Comparison of ENCODE assay signal across 8 mouse cellular contexts in the genomic region with DNA sequence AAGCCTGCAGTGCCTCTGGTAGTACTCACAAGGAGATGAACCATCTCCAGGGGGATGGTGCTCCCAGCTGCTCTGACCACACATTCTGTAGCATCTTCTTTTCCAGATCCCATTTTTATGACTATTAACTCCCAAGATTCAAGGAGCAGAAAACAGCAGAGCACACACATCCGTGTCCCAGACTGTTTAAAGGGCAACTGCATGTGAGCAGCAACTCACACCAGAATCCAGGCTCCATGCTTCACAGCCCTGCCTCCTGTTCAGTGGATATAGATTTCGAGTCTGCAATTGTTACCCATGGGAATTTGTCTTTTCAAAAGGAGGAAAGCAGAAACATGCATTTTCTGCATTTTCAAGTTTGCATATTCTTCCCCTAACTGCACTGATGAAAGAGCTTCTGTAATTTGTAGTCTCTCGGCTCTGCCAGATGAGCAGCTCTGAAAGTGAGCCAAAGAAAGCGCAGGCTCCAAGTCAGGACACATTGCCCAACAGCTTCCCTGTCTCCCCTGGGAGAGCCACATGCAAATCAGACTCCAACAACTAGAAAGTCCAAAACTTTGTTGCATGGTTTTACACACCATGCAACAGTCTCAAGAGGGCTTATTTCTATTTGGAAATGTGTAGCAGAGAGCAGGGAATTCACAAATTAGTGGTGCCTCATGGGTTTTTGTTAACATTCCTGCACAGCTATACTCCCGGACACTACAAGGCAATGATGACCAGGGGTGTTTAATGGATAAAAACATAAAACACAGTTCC.
DNase-seq lines count a peak whose midpoint lies in the region; ATAC-seq and TF ChIP-seq lines count a peak whose summit lies in the region.

No protein-coding gene starts in this region.

- no peaks in the 10 kb centered on the region for H3K4me1 ChIP-seq in liver, adult 2 months (ENCODE audit: control insufficient read depth, insufficient read depth, low read length)
- no peaks in the 10 kb centered on the region for H3K4me1 ChIP-seq in liver, embryonic 11.5 days (replicated peaks; ENCODE audit: control insufficient read depth, insufficient read depth, low read length)

- 50% methylated on average over 5 of the region's 5 CpGs for WGBS in liver, adult 2 months
- 74% methylated on average over 5 of the region's 5 CpGs for WGBS in liver, embryonic 11.5 days

- no peak overlapping the region for H3K4me2 ChIP-seq in liver, embryonic 11.5 days

- H3K9me3 ChIP-seq in liver, embryonic 11.5 days (ENCODE audit: control insufficient read depth, low read length) = no peaks in the 10 kb centered on the region

- no peak overlapping the region for H3K9ac ChIP-seq in liver, adult 2 months (ENCODE audit: low read depth, low read length)
- H3K9ac ChIP-seq in liver, embryonic 11.5 days (ENCODE audit: low read depth, low read length) = no peak overlapping the region

- H3K4me3 ChIP-seq in liver, adult 2 months (ENCODE audit: insufficient read depth, low read depth, low read length) = no peak overlapping the region
- no peak overlapping the region for H3K4me3 ChIP-seq in liver, embryonic 11.5 days (ENCODE audit: low read depth, low read length)

- no peak for ATAC-seq in liver, embryonic 11.5 days (replicated peaks; ENCODE audit: low FRiP score)

- intact Hi-C loops in gastrocnemius, postnatal 36 days (cut with DNase I) = no loop called here

- no peaks in the 10 kb centered on the region for H3K36me3 ChIP-seq in liver, adult 2 months (ENCODE audit: control insufficient read depth, insufficient read depth, low read length)
- no peaks in the 10 kb centered on the region for H3K36me3 ChIP-seq in liver, embryonic 11.5 days (ENCODE audit: control insufficient read depth, insufficient read depth, low read length)

- DNase-seq in liver, adult 2 months (ENCODE audit: extremely low read depth, low read depth, low spot score) = peak; percentile 80
- no peak for DNase-seq in liver, embryonic 11.5 days (ENCODE audit: low spot score)
- peak; percentile 82 for DNase-seq in adrenal gland, postnatal 14 days
- peak; percentile 63 to 76 for DNase-seq in gastrocnemius, postnatal 36 days
- peak; percentile 31 for DNase-seq in layer of hippocampus, adult 9-11 months
- DNase-seq in skeletal muscle tissue, adult 2 months (ENCODE audit: low read depth, low spot score) = peak; percentile 80
- DNase-seq in cerebellum, postnatal 4 days (ENCODE audit: low spot score in 2 of 2) = no peak
- DNase-seq in spleen, adult 18-20 months = no peak

- TF ChIP-seq POLR2A in liver, adult 2 months (IDR thresholded peaks at IDR 0.05; ENCODE audit: extremely low read depth, insufficient read depth, low read length) = no peak

- no peak for TF ChIP-seq CTCF in liver, adult 2 months (IDR thresholded peaks at IDR 0.05; ENCODE audit: low read depth, low read length)

- H3K27ac ChIP-seq in liver, adult 2 months (replicated peaks; ENCODE audit: insufficient read depth, low read depth, low read length) = no peak overlapping the region
- H3K27ac ChIP-seq in liver, embryonic 11.5 days (ENCODE audit: low read depth, low read length) = no peak overlapping the region

- no peaks in the 10 kb centered on the region for H3K79me2 ChIP-seq in liver, adult 2 months (ENCODE audit: control insufficient read depth, insufficient read depth, low read length)

- no peaks in the 10 kb centered on the region for H3K27me3 ChIP-seq in liver, adult 2 months (ENCODE audit: control insufficient read depth, insufficient read depth, low read length)
- H3K27me3 ChIP-seq in liver, embryonic 11.5 days (replicated peaks; ENCODE audit: control insufficient read depth, insufficient read depth, low read length) = no peaks in the 10 kb centered on the region

Comparison
In these comparisons a context has a peak if more than half of its experiments do, and no peak if none do; other contexts are left out.
1. DNase-seq: peak in liver, adult 2 months (single experiment), adrenal gland, postnatal 14 days (single experiment), gastrocnemius, postnatal 36 days (2 of 2), layer of hippocampus, adult 9-11 months (single experiment) and skeletal muscle tissue, adult 2 months (single experiment); none in liver, embryonic 11.5 days (single experiment), cerebellum, postnatal 4 days (0 of 2) and spleen, adult 18-20 months (0 of 2).